Mouse (Mus musculus) CD4-positive, CD25-positive, alpha-beta regulatory T cell, adult 2 months (primary cell): ENCODE results near the gene Pex16.

Experiments used
- DNase-seq: peaks from one replicate; pipeline ENCODE4 v3.0.0-alpha.2; 2012; ENCODE audit warnings: low read depth, low spot score

The Pex16 gene

DNA sequence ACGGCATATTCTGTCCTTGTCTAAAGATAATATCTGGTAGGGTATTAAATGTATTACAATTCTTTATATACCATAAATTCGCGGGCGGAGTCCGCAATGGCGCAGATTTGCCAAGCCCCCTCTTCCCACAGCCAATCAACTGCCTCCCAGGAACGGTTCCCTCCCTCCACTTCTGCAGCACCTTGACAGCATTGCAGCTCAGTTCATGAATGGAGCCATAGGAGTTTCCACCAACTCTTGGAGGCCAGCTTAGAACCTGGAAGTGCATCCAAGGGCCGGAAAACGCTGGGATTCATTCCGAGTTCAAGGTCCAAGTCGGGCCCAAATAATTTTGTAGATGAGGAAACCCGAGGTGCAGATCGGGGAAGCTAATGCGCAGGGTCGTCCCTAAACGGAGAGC, at the start of gene Pex16, which contains the start of gene Large2:
Pex16 (plus strand) TSS at position 163 of the 400 bp plus-strand sequence.
Large2 (minus strand) TSS at position 356 of the 400 bp plus-strand sequence.
- peak; percentile 76 for DNase-seq

GRCm38 (mm10) chr2:92325676-92326075, 48.8 kb upstream of the Pex16 start:
- DNase-seq, result no peak

DNA sequence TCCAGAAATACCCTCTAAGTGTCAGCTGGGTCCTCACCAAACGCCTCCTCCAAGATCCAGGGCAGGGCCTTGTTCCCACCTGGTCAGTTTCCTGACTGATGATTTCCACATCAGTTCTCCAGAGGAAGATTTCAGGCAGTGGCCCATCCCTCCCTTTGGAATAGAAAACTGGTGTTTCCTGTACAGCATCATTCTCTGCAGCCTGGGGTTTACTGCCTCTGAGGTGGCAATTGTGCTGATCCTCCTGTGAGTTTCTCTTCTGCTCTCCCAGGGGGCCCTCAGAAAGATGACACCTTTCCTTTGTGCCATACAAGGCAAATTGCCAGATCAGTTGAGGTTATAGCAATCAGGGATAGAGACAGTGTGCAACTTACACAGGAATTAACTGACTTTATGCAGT, 48.3 kb upstream of the Pex16 start:
- no peak for DNase-seq

- no peak for DNase-seq
These were observed 46.9 kb upstream of the Pex16 start for GRCm38 (mm10) chr2:92327601-92328000.

DNA sequence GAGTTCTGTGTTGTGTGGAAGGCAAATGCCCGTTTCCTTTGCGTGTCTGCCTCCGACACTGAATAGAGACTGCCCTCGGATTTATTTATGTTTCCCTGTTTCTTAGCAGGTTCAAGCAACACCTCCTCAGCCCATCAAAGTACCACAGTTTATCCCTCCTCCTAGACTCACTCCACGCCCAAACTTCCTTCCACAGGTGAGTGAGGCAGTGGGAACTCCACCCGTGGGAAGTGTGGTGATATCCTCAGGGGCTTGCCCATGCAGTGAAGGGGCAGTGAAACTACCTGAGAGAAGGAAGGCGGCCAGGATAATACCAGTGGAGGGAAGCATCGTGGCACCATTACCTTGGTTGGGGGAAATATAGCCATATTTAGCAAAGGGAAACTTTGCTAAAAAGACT, 46.3 kb upstream of the Pex16 start:
- DNase-seq, result no peak

DNA sequence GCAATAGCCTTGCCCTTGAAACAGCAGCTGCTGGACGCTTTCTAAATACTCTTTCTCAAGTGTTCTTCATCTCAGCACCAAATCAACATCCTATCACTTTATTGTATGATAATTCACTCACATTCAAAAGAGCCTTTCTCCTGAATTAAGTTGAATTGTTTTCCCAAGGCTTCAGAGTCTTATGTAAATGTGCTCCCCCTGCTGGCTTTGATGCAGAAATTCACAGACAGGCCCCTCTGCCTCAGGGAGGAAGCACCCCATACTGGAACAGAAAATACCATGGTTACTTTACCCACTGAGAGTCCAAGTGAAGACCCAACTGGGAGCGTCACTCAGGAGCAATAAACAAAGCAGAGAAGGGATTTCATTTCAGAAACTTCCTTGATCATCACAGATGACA, 43.6 kb upstream of the Pex16 start:
- DNase-seq, result peak; percentile 65

DNA sequence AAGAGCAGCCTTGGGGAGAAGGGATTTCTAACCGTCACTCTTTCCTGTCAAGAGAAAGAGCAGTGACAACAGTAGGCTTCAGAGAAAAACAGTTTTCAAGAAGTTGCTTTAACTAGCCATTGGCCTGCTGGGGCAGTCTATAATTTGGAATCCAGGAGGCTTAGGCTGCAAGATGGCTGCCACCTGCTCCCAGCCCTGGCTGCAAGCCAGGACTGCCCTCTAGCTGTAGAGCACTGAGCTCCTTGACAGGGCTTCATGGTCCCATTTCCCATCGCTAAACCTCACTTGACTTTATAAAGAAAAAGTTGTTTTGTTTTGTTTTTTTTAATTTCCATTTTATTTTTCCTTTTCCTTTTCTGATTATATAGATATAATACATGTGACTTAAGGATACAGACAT, 43.1 kb upstream of the Pex16 start:
- DNase-seq, result peak; percentile 24

DNA sequence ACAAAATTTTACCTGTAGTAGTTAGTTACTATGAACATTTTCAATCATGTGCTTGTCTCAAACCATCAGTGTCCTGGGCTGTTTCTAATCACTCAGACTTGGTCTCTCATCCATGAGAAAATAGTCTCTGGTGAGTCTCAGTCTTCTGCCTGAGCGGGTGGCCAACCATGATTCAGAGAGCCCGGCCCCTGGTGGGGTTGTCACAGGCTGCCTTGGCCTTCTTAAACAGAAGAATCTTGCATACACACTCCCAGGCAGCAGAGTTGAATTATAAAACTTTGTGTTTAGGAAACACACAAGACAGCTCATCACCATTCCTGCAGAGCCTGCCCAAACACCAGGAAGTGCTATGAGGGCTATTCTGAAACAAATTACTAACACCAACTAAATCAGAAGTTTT, 42.6 kb upstream of the Pex16 start:
- DNase-seq, result no peak

- no peak for DNase-seq
These were observed 32.1 kb upstream of the Pex16 start for GRCm38 (mm10) chr2:92342418-92342817.

DNA sequence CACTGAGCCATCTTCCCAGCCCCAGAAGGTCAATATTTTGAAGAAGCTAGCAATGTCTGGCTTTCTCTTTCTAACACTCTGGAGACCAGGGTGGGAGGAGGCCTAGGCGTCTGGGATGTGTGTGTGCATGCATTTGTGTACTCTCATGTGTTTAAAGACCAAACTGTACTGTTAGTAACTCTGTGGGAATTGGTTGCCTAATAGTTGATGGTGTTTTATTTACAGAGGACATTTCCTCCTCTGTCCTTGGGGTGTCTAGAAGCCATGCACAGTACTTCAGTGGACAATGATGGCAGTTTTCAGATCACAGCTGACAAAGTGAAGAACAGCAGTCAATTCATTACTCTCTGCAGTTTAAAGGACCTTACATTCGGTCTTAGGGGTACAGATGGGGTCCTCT, 27.3 kb upstream of the Pex16 start:
- no peak for DNase-seq

DNA sequence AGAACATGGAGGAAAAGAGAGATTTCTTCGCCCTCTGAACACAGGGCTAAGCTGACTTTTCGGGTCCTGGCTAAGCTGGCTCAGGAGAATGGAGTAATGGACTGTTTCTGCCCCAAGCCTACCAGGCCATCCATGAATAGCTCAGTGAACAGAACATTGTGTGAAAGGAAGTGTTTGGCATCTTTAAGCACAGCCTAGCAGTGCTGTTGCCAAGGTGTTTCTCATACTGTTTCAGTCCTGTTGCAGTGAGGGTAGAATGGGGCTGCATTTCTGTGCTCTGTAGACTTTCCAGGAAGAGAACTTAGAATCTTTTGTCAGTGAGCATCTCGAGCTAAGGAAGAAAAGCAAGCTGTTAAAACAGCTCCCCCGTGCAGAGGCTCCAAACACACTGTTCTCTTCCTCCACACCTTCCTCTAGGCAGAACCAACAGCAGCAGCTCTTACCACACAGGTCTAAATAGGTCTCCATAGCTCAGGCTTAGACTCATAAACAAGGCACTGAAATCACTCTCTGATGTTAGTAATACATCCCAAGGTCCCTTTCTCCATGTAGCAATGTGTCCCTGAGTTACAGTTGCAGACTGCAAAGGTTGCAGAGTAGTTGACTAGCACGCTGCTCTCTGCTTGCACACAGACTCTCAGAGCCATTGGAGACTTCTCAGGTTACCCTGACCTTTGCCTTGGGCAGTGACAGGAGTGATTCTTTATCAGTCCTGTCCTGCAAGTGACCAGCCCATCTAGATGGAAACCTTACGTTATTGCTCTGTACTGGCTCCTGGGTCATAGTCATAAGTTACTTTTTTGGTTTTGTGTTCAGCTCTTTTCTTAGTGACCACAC, 24.7 kb upstream of the Pex16 start:
- no peak for DNase-seq

GRCm38 (mm10) chr2:92350686-92351085, 23.8 kb upstream of the Pex16 start:
- DNase-seq, result no peak

DNA sequence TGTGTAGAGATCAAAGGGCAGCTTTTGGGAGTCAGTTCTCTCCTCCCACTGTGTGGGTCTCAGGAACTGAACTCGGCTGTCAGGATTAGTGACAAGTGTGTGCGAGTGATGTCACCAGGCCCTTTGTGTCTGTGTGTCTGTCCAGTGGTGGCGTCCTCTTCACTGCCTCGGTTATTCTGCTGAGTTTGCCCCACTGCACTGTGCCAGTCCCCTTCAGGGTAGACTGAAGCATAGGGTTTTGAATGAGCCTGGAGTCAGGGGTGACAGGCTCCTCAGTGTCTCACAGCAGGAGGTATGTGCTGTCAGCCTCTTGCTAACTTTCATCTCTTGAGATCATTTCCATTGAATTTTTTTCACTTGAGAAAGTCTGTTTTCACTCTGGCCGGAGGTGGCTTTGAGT, 21.1 kb upstream of the Pex16 start:
- DNase-seq, result no peak

DNA sequence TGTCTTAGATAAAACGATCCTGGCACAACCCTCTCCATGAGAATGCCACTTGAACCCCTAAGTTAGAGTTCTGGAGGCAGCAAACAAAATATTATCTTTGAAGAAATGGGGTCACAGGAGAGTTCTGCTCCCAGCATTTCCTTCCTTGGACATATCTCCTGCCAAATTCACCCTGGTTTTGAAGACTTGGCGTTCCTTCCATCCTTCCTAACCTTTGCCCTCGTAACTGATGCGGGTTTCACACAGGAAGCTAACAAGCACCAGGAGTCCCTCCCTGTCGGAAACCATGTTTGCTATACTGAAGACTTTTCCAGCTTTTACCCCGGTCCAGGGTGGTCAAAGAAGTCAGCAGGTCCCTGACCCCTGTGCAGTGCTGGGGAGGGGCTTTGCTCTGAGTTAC, 20.3 kb upstream of the Pex16 start:
- no peak for DNase-seq

DNA sequence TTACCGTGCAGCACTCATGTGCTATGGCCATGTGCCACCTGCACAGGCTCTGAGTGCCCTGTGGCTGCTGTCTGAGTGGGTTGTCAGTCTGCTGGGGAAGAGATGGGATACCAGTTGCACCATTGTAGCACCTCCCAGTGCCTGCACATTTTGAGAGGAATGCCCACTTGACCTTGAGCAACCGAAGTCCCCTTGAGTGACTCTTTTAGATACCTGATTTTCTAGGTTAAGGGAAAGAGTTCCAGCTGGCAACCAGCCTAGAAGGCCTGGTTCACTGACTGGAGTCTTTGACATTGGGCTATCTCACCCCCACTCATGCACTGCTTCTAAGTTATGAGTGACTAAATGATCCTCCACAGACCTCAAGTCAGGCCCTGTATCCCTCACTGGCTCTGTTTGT, 15.2 kb upstream of the Pex16 start:
- DNase-seq, result no peak

DNA sequence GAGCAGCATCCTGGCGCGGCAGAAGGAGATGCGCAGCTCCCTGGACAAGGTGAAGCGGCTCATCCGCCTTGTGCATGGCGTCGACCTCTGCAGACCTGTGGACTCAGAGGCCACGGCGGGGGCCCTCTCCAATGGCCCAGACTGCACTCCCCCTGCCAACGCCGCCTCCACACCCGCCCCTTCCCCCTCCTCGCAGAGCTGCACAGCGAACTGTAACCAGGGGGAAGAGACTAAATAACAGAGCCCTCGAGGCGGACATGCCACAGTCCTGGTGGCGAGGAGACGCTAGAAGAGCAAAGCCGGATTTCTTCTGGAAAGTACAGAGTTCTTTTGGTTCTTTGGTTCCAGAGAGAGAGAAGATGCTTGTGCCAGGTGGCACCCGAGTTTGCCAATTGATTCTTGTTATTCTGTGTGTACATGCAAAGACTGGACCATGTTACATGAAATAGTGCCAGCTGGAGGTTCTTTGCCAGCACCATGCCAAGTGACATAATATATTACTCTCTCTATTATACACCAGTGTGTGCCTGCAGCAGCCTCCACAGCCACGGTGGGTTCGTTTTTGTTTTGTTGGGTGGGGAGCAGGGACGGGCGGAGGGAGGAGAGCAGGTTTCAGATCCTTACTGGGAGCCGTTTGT, 14.2 kb upstream of the Pex16 start:
- DNase-seq, result no peak

- DNase-seq, result no peak
These were observed 13.6 kb upstream of the Pex16 start for GRCm38 (mm10) chr2:92360893-92361292.

GRCm38 (mm10) chr2:92361795-92362194, 12.7 kb upstream of the Pex16 start:
- DNase-seq, result no peak

GRCm38 (mm10) chr2:92362571-92363228, 11.8 kb upstream of the Pex16 start:
- DNase-seq, result no peak

- DNase-seq, result no peak
These were observed 10.4 kb upstream of the Pex16 start for GRCm38 (mm10) chr2:92364086-92364485.

DNA sequence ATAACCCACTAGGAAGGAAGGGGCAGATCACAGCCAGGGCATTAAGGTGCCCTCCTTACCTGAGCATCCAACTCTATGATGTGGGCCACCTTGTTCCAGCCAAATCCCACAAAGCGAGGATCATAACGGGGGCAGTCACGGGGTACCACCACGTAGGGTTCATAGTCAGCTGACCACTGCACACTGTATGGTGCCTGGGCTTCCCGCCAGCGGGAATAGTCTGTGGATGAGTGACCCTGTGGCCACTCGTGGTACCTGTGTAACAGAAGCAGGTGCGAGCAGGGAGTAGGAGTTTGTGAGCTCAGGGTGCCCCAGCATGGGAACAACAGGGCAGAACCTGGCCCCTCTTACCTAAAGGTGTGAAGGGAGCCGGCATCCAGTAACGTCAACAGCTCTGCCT, 8.9 kb upstream of the Pex16 start:
- no peak for DNase-seq

DNA sequence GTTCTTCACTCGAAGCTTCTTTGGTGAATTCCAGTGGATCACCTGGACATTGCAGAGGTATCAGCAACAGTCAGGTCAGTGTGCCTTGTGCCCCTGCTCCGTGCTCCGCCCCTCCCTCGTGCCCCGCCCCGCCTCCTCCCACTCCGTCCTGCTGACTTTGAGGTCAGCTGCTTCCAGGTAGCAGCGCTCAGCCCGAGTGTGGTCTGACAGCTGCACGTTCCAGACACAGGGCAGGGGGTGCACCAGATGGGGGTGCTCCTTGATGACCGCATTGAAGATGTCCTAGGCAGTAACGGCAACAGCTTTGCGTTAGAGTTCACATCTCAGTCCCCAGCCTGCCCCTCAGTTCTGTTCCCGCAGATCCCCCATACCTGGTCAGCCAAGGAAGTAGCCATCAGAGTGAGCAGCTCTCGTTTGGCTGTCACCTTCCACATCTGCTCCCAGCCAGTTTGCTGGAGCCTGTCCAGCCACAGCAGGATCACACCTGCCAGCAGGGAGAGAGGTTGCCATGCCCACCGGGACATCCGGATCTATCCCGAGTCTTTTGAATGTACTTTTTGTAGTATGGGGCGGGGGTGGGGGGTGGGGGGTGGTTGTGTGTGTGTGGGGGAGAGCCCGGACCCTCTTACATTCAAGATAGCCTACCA, 7.0 kb upstream of the Pex16 start:
- DNase-seq, result no peak
